Mouse (Mus musculus) intestine, postnatal 0 days (tissue): ENCODE results near the gene Megf11. TPM values are rescaled to one million over a fixed set of nuclear protein-coding genes. Genes with fewer than 3 reads are reported as not detected.

Source experiments
- ATAC-seq: fragments of 200-750 bp; cut with Nextera tagmentation; 2 replicates; pipeline ENCODE4 v1.8.0; 2017; ENCODE audit warnings: mild to moderate bottlenecking, moderate TSS enrichment, moderate library complexity
- H3K27ac ChIP-seq: fragments of 300-500 bp; sonication (generic); 2 replicates; pipeline ENCODE4 v1.5.1; 2014; ENCODE audit warnings: mild to moderate bottlenecking, low read depth, low read length, moderate library complexity
- H3K27me3 ChIP-seq: fragments of 300-500 bp; sonication (generic); replicated peaks from 2 replicates; pipeline ENCODE4 v1.6.1; 2014; ENCODE audit warnings: low read length, mixed read lengths; ENCODE audit not compliant: control insufficient read depth, insufficient read depth
- H3K36me3 ChIP-seq: fragments of 300-500 bp; sonication (generic); 2 replicates; pipeline ENCODE4 v1.6.1; 2014; ENCODE audit warnings: mild to moderate bottlenecking, moderate library complexity; ENCODE audit not compliant: control insufficient read depth, insufficient read depth
- H3K4me1 ChIP-seq: fragments of 300-500 bp; sonication (generic); replicated peaks from 2 replicates; pipeline ENCODE4 v1.6.1; 2014; ENCODE audit warnings: antibody characterized with exemption, low read length, mixed read lengths; ENCODE audit not compliant: control insufficient read depth, insufficient read depth
- H3K4me2 ChIP-seq: fragments of 300-500 bp; sonication (generic); replicated peaks from 2 replicates; pipeline ENCODE4 v1.6.1; 2014; ENCODE audit warnings: low read depth, mild to moderate bottlenecking, moderate library complexity
- H3K4me3 ChIP-seq: fragments of 300-500 bp; sonication (generic); 2 replicates; pipeline ENCODE4 v1.5.1; 2014; ENCODE audit warnings: low read depth, low read length
- H3K9ac ChIP-seq: fragments of 300-500 bp; sonication (generic); 2 replicates; pipeline ENCODE4 v1.6.1; 2014; ENCODE audit warnings: mild to moderate bottlenecking, low read depth, low read length
- H3K9me3 ChIP-seq: fragments of 300-500 bp; sonication (generic); 2 replicates; pipeline ENCODE4 v1.6.1; 2016; ENCODE audit warnings: mixed run types; ENCODE audit not compliant: control insufficient read depth
- CTCF ChIP-seq: sonication (generic); IDR thresholded peaks from 2 replicates; pipeline ENCODE4 v1.5.1; 2016; ENCODE audit warnings: low read depth, mild to moderate bottlenecking, control low read depth, antibody characterized with exemption, moderate library complexity
- WGBS: fragments of 180-500 bp; shearing (Covaris S2); extraction: QIAGEN DNeasy Blood & Tissue Kit; methylation state at CpG from one replicate; pipeline ENCODE4 v1.1.7; 2014; 5-methylcytosine and 5-hydroxymethylcytosine counted together
- polyA plus RNA-seq: library from polyadenylated mRNA; unstranded; fragments of >200 nt; fragmentation: Nextera tagmentation; extraction: Ambion mirVana; gene quantifications from 2 replicates; pipeline ENCODE4 v1.2.1, GENCODE M21; 2015

The Megf11 gene
- polyA plus RNA-seq, 1 experiment from 2014 or later: 0.69 TPM

DNA sequence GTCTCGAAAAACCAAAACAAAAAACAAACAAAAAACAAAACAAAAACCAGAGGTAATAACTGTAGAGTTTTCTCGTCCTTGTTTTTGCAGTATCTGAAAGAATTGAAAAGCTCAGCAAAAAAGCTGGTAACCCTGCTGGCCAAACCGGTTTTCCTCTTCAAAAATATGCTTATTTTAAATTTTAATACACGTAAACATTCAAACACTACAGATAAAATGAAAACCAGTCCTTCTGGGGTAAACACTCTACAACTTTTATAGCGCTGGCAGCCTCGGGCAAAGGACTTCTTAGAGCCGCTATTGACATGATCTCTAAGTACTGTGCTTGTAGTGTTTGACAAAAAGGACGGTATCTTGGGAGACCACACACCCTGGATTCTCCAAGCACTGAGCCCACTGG lies 43.8 kb upstream of the Megf11 start:
- Histone ChIP-seq H3K9ac (peak overlapping the region; percentile 99; the same call in 1 of the 2 replicates), H3K4me1 (no peaks in the 10 kb centered on the region), H3K4me2 (peak overlapping the region; percentile 82; the same call in 1 of the 2 replicates), H3K9me3 (no peaks in the 10 kb centered on the region), H3K4me3 (peak overlapping the region; percentile 66), H3K27me3 (no peaks in the 10 kb centered on the region), H3K36me3 (no peaks in the 10 kb centered on the region), H3K27ac (0 out of 2 replicates have a peak overlapping the region, but pooled peaks have one; percentile 100)
- no peak for TF ChIP-seq CTCF
- WGBS: 69% methylated on average over 8 of the region's 8 CpGs
- no peak for ATAC-seq

DNA sequence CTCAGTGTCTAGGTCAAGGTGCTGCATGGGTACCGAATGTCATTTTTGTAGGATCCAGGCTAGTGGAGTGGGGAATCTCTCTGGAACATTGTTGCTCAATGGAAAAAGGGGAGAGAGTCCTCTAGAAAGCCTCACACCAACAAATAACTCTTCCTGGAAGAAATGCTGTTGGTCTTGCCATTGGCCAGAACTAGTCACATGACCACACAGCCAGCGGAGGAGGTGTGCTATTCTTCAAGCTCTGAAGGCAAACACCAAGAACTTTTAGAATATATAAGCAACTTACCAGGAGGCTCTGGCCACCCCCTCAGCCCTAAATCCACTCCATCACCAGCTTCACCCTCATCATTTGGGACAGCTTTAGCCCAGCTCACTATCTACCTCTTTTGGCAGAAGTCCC lies 41.8 kb upstream of the Megf11 start:
- no peak overlapping the region for H3K9ac ChIP-seq
- no peak overlapping the region for H3K4me2 ChIP-seq
- no peak overlapping the region for H3K4me3 ChIP-seq
- no peak for TF ChIP-seq CTCF
- WGBS: 92% methylated on average over 2 of the region's 2 CpGs
- H3K27ac ChIP-seq: no peak overlapping the region
- ATAC-seq: no peak
- no peaks in the 10 kb centered on the region for H3K27me3 ChIP-seq
- no peaks in the 10 kb centered on the region for H3K9me3 ChIP-seq
- H3K4me1 ChIP-seq: no peaks in the 10 kb centered on the region
- H3K36me3 ChIP-seq: no peaks in the 10 kb centered on the region

DNA sequence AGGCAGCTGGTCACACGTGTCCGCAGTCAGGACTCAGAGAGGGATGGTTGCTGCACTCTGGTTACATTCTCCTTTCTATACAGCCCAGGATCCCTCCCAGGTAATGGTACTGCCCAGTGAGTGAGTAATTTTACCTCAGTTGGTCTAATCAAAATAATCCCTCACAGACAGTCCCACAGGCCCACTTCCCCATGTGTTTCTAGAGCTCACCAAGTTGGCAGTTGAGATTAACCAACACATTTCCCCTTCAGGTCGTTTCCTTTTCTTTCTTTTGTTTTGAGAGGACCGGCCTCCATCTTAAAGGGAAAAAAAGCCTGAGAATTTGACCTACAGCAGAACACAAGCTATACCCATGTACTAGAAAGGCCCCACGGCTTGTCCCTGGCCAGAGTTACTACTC lies 39.5 kb upstream of the Megf11 start:
- TF ChIP-seq CTCF: no peak
- Histone ChIP-seq H3K4me3 (no peak overlapping the region), H3K4me1 (no peaks in the 10 kb centered on the region), H3K27me3 (no peaks in the 10 kb centered on the region), H3K9me3 (no peaks in the 10 kb centered on the region), H3K4me2 (no peak overlapping the region), H3K27ac (no peak overlapping the region), H3K9ac (no peak overlapping the region), H3K36me3 (no peaks in the 10 kb centered on the region)
- no peak for ATAC-seq
- 59% methylated on average over 5 of the region's 5 CpGs for WGBS

DNA sequence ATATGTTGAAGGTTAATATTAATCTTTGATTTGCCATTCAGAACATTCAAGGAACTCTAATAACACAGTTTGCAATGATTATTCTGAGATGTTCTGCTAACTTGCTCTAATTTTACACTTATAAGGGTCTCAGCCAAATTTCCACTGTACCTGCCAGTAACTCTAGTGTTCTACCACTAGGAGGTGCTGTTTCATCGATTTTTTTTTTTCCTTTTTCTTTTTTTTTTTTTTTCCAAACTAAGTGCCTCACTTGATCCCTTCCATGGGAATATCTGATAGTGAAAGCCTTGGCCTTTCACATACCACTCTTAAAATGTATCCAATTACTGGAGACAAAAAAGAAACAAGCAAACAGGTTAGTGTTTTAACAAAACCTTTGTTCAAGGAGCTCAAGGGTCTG lies 38.0 kb upstream of the Megf11 start:
- H3K36me3 ChIP-seq: no peaks in the 10 kb centered on the region
- H3K9ac ChIP-seq: no peak overlapping the region
- no peak overlapping the region for H3K4me3 ChIP-seq
- peak; percentile 74 for TF ChIP-seq CTCF
- no peaks in the 10 kb centered on the region for H3K9me3 ChIP-seq
- H3K27ac ChIP-seq: no peak overlapping the region
- no peaks in the 10 kb centered on the region for H3K27me3 ChIP-seq
- WGBS: 0% methylated on average over 1 of the region's 1 CpGs
- ATAC-seq: no peak
- H3K4me2 ChIP-seq: no peak overlapping the region
- no peaks in the 10 kb centered on the region for H3K4me1 ChIP-seq

DNA sequence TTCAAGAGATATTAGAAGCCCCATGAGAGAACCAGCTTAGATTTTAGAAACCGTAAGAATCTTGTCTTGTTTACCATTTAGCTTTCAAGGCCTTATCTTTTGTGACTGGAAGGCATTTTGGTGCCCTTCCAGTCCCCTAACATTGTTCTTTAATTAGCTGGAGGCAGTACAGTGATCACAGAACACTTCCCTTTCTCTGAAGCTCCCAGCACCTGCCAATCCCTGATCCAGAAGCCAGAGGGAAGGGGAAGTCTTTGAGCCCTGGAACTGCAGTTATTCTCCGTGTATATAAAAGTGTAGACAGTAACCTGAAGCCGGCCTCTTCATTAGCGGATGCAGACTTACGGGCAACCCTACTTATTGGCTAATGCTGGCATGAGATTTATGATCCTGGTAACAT lies 35.9 kb upstream of the Megf11 start:
- Histone ChIP-seq H3K27ac (no peak overlapping the region), H3K4me1 (no peaks in the 10 kb centered on the region), H3K27me3 (no peaks in the 10 kb centered on the region), H3K9me3 (no peaks in the 10 kb centered on the region), H3K4me3 (no peak overlapping the region), H3K9ac (no peak overlapping the region), H3K4me2 (no peak overlapping the region), H3K36me3 (no peaks in the 10 kb centered on the region)
- ATAC-seq: no peak
- 55% methylated on average over 5 of the region's 5 CpGs for WGBS
- TF ChIP-seq CTCF: no peak

DNA sequence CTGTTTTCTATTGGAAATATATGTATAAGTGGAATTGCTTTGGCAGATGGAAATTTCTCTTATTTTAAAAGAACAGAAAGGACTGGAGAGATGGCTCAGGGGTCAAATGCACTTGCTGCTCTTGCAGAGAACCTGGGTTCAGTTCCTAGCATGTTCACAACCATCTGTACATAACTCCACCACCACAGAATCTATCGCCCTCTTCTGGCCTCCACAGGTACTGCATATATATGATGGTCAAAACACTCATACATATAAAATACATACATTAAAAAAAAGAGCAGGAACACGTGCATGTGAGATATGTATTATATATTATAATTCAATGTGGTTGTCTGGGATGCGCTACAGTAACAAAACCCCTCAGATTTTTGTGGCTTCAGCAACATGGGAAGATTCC lies 34.2 kb upstream of the Megf11 start:
- WGBS: 43% methylated on average over 3 of the region's 3 CpGs
- H3K4me2 ChIP-seq: no peak overlapping the region

DNA sequence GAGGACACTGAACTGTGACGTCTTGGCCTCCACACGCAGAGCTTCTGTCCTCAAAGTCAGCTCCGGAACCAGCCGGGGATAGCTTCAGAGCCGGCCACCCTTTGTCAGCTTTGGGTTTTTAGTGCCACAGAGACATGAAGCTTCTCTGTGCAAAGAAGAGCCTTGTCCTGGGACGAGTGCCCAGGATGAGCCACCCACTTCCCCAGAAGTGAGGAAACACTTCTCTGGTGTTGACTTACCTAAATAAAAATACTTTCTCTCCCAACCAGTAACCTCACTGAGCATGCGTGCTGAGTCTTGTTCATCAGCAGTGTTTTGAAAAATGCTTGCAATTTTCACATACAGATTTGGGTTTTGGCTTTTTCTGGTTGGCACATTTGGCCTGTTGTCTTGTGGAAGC lies 29.8 kb upstream of the Megf11 start:
- Histone ChIP-seq H3K36me3 (no peaks in the 10 kb centered on the region), H3K4me3 (no peak overlapping the region), H3K9ac (no peak overlapping the region), H3K9me3 (no peaks in the 10 kb centered on the region), H3K27ac (no peak overlapping the region), H3K4me2 (no peak overlapping the region), H3K27me3 (no peaks in the 10 kb centered on the region), H3K4me1 (no peaks in the 10 kb centered on the region)
- WGBS: 90% methylated on average over 7 of the region's 7 CpGs
- no peak for ATAC-seq
- TF ChIP-seq CTCF: no peak

More for the DNA sequence above, 34.2 kb upstream of the Megf11 start:
- H3K9ac ChIP-seq: no peak overlapping the region
- ATAC-seq: no peak
- H3K27ac ChIP-seq: no peak overlapping the region
- H3K4me3 ChIP-seq: no peak overlapping the region
- H3K9me3 ChIP-seq: no peaks in the 10 kb centered on the region
- TF ChIP-seq CTCF: peak; percentile 71
- no peaks in the 10 kb centered on the region for H3K4me1 ChIP-seq
- H3K27me3 ChIP-seq: no peaks in the 10 kb centered on the region
- no peaks in the 10 kb centered on the region for H3K36me3 ChIP-seq
